Mouse (Mus musculus) neural tube, embryonic 11.5 days (tissue): Measurements from ENCODE around the gene Krtap5-5. TPM values are rescaled to one million over a fixed set of nuclear protein-coding genes. Genes with fewer than 3 reads are reported as not detected.
"Not testable (repeated sequence)": the region's sequence is repeated elsewhere in the genome, so short reads cannot be mapped to it uniquely, and the experiment has no call there.

Experiments used
- ATAC-seq: fragments of 200-750 bp; cut with Nextera tagmentation; 2 replicates; pipeline ENCODE4 v1.8.0; 2017; ENCODE audit warnings: moderate number of reproducible peaks, mild to moderate bottlenecking, moderate TSS enrichment, moderate library complexity; ENCODE audit not compliant: insufficient read depth, low FRiP score, low TSS enrichment
- DNase-seq: peaks from one replicate; pipeline ENCODE4 v3.0.0-alpha.2; 2015; ENCODE audit warnings: low spot score
- H3K27ac ChIP-seq: fragments of 300-500 bp; sonication (generic); 2 replicates; pipeline ENCODE4 v1.5.1; 2014; ENCODE audit warnings: low read depth, mild to moderate bottlenecking, low read length
- H3K27me3 ChIP-seq: fragments of 300-500 bp; sonication (generic); 2 replicates; pipeline ENCODE4 v1.6.1; 2014; ENCODE audit warnings: mild to moderate bottlenecking, low read length, mixed read lengths; ENCODE audit not compliant: control insufficient read depth, insufficient read depth
- H3K36me3 ChIP-seq: fragments of 300-500 bp; sonication (generic); 2 replicates; pipeline ENCODE4 v1.6.1; 2014; ENCODE audit warnings: mild to moderate bottlenecking, low read length, moderate library complexity, mixed read lengths; ENCODE audit not compliant: control insufficient read depth, insufficient read depth
- H3K4me1 ChIP-seq: fragments of 300-500 bp; sonication (generic); 2 replicates; pipeline ENCODE4 v1.6.1; 2014; ENCODE audit warnings: low read length, mixed read lengths; ENCODE audit not compliant: control insufficient read depth, insufficient read depth
- H3K4me2 ChIP-seq: fragments of 300-500 bp; sonication (generic); 2 replicates; pipeline ENCODE4 v1.6.1; 2014; ENCODE audit warnings: low read depth, mild to moderate bottlenecking, moderate library complexity
- H3K4me3 ChIP-seq: fragments of 300-500 bp; sonication (generic); 2 replicates; pipeline ENCODE4 v1.5.1; 2014; ENCODE audit warnings: low read depth, low read length
- H3K9ac ChIP-seq: fragments of 300-500 bp; sonication (generic); 2 replicates; pipeline ENCODE4 v1.6.1; 2014; ENCODE audit warnings: mild to moderate bottlenecking, low read length
- H3K9me3 ChIP-seq: fragments of 300-500 bp; sonication (generic); 2 replicates; pipeline ENCODE4 v1.6.1; 2016; ENCODE audit warnings: low read length; ENCODE audit not compliant: control insufficient read depth
- WGBS: fragments of 180-500 bp; shearing (Covaris S2); extraction: QIAGEN DNeasy Blood & Tissue Kit; methylation state at CpG from one replicate; pipeline ENCODE4 v1.1.7; 2014; 5-methylcytosine and 5-hydroxymethylcytosine counted together
- polyA plus RNA-seq: library from polyadenylated mRNA; unstranded; fragments of >200 nt; fragmentation: Nextera tagmentation; extraction: Ambion mirVana; gene quantifications from 2 replicates; pipeline ENCODE4 v1.2.1, GENCODE M21; 2014

Gene Krtap5-5
- polyA plus RNA-seq, 1 experiment from 2014 or later = not detected

DNA sequence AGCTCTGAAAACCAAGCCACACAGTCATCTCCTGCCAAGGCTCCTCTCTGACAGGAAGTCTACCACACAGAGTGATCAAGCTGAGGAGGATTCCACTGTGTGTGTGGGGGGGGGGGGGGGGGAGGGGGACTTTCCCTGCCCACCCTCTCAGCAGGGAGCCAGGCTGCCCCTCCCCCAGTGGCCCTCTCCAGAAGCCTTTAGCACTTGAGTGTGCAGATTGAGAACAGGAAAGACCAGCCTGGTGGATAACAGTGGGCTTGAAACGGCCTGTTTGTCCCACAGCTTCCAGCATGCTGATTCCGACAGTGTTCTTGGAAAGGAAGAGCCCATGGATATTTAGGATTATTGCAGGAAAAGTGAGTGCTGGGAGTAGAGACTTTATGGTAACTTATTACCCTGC, 5.3 kb downstream of the Krtap5-5 start:
- no peaks in the 10 kb centered on the region for H3K27me3 ChIP-seq
- 59% methylated on average over 2 of the region's 2 CpGs for WGBS
- no peaks in the 10 kb centered on the region for H3K4me1 ChIP-seq
- no peaks in the 10 kb centered on the region for H3K9me3 ChIP-seq
- no peak overlapping the region for H3K4me3 ChIP-seq
- ATAC-seq = no peak
- no peak overlapping the region for H3K9ac ChIP-seq
- no peak for DNase-seq
- H3K4me2 ChIP-seq = no peak overlapping the region
- no peaks in the 10 kb centered on the region for H3K36me3 ChIP-seq
- no peak overlapping the region for H3K27ac ChIP-seq

DNA sequence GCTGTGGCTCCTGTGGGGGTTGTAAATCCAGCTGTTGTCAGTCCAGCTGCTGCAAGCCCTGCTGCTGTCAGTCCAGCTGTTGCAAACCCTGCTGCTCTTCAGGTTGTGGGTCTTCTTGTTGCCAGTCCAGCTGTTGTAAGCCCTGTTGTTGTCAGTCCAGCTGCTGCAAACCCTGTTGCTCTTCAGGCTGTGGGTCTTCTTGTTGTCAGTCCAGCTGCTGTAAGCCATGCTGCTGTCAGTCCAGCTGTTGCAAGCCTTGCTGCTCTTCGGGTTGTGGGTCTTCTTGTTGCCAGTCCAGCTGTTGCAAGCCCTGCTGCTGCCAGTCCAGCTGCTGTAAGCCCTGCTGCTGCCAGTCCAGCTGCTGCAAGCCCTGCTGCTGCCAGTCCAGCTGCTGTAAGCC, 17.6 kb downstream of the Krtap5-5 start:
- H3K4me2 ChIP-seq, H3K36me3 ChIP-seq, ATAC-seq, H3K27ac ChIP-seq, H3K27me3 ChIP-seq, H3K9ac ChIP-seq, H3K4me1 ChIP-seq, DNase-seq, H3K9me3 ChIP-seq, H3K4me3 ChIP-seq: not testable (repeated sequence)
- WGBS = 72% methylated on average over 1 of the region's 1 CpGs

DNA sequence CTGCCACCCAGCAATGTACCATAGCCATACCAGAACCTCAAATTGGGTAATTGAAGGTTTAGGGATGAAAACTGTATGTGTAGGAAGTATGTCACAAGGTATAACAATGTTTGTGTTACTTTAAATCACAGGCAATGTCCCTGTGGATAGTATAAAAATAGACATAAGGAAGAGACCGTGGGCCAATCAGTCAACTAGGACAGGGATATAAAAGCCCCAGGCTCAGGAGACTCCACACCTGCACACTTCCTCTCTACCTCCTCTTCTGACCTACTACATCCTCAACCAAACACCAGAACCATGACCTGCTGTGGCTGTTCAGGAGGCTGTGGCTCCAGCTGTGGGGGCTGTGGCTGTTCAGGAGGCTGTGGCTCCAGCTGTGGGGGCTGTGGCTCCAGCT, 18.2 kb downstream of the Krtap5-5 start, which contains the start of gene Gm7579:
Gene Gm7579 (plus strand): TSS at position 301 of the 400 bp plus-strand sequence.
- Histone ChIP-seq H3K9me3 (no peaks in the 10 kb centered on the region), H3K27me3 (no peaks in the 10 kb centered on the region), H3K27ac (no peak within 1 kb of the TSS), H3K9ac (no peak within 1 kb of the TSS), H3K4me2 (no peak within 1 kb of the TSS), H3K4me1 (no peaks in the 10 kb centered on the region), H3K36me3 (no peaks in the 10 kb centered on the region), H3K4me3 (no peak within 1 kb of the TSS)
- WGBS = 81% methylated on average over 1 of the region's 1 CpGs
- no peak for ATAC-seq
- DNase-seq = no peak

DNA sequence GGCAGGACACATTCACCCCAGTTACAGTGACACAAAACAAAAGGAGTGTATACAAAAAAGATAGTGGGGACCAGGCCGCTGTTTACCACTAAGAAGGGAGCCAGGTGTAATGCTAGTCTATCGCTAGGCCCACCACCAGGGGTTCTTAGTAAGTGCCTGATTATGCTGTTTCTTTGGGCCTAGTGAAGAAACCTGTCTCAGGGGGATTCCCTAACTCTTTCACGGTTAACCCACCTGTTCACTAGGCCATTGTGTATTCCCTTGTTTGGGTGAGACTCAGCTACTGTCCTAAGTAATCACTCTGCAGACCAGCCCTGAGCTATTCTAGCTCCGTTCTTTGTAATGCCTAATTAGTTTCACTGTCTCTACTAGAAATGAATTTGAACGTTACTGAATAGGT, 22.9 kb downstream of the Krtap5-5 start:
- DNase-seq, H3K9ac ChIP-seq, H3K36me3 ChIP-seq, H3K4me3 ChIP-seq, H3K4me2 ChIP-seq, H3K9me3 ChIP-seq, H3K27ac ChIP-seq, H3K4me1 ChIP-seq, ATAC-seq, H3K27me3 ChIP-seq: not testable (repeated sequence)
- 75% methylated on average over 5 of the region's 5 CpGs for WGBS

DNA sequence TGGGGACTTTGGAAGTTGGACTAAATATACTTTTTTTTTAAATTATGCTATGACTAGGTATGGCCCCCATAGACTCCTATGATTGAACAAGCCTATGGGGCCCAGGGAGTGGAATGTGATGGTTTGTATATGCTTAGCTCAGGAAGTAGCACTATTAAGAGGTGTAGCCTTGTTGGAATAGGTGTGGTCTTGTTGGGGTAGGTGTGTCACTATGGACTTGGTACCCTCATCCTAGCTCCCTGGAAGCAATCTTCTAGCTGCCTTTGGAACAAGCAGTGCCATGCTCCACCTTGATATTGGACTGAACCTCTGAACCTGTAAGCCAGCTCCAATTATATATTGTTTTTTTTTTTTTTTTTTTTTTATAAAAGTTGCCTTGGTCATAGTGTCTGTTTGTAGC, 24.3 kb downstream of the Krtap5-5 start:
- Histone ChIP-seq H3K4me2 (no peak overlapping the region), H3K27me3 (no peaks in the 10 kb centered on the region), H3K4me3 (no peak overlapping the region), H3K9me3 (no peaks in the 10 kb centered on the region), H3K27ac (no peak overlapping the region), H3K9ac (no peak overlapping the region), H3K4me1 (no peaks in the 10 kb centered on the region), H3K36me3 (no peaks in the 10 kb centered on the region)
- no peak for DNase-seq
- ATAC-seq = no peak

DNA sequence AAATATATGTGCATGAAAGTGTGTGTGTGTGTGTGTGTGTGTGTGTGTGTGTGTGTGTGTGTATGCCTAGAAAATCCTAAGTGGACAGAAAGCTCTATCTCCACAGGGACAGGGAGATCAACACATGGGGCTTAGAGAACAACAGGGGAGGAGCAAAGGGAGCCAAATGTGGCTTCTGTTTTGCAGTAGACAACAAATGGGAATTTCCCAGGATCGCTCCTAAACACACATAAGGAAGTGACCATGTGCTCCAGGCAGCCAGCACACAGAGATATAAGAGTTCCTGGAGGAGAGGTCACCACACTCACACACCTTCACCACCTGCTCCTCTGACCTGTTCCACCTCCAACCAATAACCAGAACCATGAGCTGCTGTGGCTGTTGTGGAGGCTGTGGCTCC, 28.7 kb downstream of the Krtap5-5 start, which contains the start of gene Krtap5-3:
Gene Krtap5-3 (plus strand): TSS at position 301 of the 400 bp plus-strand sequence.
- Histone ChIP-seq H3K9me3 (no peaks in the 10 kb centered on the region), H3K4me2 (no peak within 1 kb of the TSS), H3K9ac (no peak within 1 kb of the TSS), H3K36me3 (no peaks in the 10 kb centered on the region), H3K4me3 (no peak within 1 kb of the TSS), H3K27ac (no peak within 1 kb of the TSS), H3K4me1 (no peaks in the 10 kb centered on the region), H3K27me3 (no peaks in the 10 kb centered on the region)
- 47% methylated on average over 1 of the region's 1 CpGs for WGBS
- no peak for DNase-seq
- ATAC-seq = no peak

DNA sequence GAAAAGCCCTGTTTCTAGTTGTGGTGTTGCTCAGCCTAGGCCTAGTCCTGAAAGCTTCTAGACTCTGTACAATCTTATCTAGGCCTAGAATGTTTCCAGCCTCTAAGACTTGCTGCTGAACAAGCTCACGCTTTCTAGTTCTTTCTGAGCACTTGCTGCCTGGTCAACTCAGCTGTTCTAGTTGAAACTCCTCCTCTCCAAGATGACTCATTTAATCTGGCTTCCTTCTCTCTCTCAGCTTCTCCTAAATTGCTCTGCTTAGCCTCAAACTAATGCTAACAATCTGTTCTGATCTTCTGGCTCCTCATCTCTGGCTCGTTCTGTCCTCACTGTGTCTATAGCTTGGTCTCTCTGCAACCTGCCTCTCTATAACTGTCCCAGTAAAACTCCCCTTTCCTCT, 31.0 kb downstream of the Krtap5-5 start:
- DNase-seq = no peak
- no peak overlapping the region for H3K4me2 ChIP-seq
- H3K4me3 ChIP-seq = no peak overlapping the region
- WGBS = 77% methylated on average over 2 of the region's 2 CpGs
- no peaks in the 10 kb centered on the region for H3K4me1 ChIP-seq
- ATAC-seq = no peak
- no peaks in the 10 kb centered on the region for H3K27me3 ChIP-seq
- no peaks in the 10 kb centered on the region for H3K9me3 ChIP-seq
- H3K9ac ChIP-seq = no peak overlapping the region
- H3K27ac ChIP-seq = no peak overlapping the region
- no peaks in the 10 kb centered on the region for H3K36me3 ChIP-seq

DNA sequence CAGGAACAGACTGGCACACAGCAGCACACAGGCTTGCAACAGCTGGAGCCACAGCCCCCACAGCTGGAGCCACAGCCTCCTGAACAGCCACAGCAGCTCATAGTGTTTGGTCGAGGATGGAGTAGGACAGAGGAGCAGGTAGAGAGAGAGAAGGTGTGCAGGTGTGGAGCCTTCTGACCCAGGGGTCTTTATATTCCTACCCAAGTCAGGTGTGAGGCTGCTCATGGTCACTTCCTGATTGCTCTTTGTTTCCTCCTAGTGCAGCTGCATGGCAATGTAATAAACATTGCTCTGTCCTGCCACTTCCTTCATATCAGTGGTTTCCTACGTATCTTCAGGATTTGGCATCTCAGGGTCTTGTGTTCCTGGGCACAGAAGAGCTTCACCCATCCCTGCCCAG, 39.5 kb downstream of the Krtap5-5 start, which contains the start of gene Gm10153:
Gene Gm10153 (minus strand): TSS at position 101 of the 400 bp plus-strand sequence.
- 39% methylated on average over 2 of the region's 2 CpGs for WGBS
- Histone ChIP-seq H3K4me2 (no peak within 1 kb of the TSS), H3K27me3 (no peaks in the 10 kb centered on the region), H3K9ac (no peak within 1 kb of the TSS), H3K36me3 (no peaks in the 10 kb centered on the region), H3K4me3 (no peak within 1 kb of the TSS), H3K9me3 (no peaks in the 10 kb centered on the region), H3K4me1 (no peaks in the 10 kb centered on the region), H3K27ac (no peak within 1 kb of the TSS)
- ATAC-seq (no peak), DNase-seq (no peak)

DNA sequence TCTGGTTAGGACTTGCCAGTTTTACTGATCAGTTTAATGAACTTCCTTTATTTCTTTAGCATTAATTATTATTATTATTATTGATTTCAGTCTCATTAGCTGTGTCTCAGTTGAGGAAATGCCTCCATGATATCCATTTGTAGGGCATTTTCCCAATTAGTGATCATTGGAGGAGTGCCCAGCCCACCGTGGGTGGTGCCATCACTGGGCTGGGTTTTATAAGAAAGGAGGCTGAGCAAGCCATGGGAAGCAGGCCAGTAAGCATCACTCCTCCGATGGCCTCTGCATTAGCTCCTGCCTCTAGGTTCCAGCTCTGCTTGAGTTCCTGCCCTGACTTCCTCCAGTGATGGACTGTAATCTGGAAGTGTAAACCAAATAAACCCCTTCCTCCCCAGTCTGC, 41.6 kb downstream of the Krtap5-5 start:
- no peak overlapping the region for H3K4me2 ChIP-seq
- 79% methylated on average over 2 of the region's 2 CpGs for WGBS
- no peak overlapping the region for H3K4me3 ChIP-seq
- no peak overlapping the region for H3K9ac ChIP-seq
- ATAC-seq = no peak
- H3K27me3 ChIP-seq = no peaks in the 10 kb centered on the region
- H3K27ac ChIP-seq = no peak overlapping the region
- H3K9me3 ChIP-seq = no peaks in the 10 kb centered on the region
- no peak for DNase-seq
- no peaks in the 10 kb centered on the region for H3K4me1 ChIP-seq
- H3K36me3 ChIP-seq = no peaks in the 10 kb centered on the region
